Mouse (Mus musculus) megakaryocyte, adult 5-6 weeks (primary cell): Measurements from ENCODE around the gene Fgd2. TPM values are rescaled to one million over a fixed set of nuclear protein-coding genes. Genes with fewer than 3 reads are reported as not detected.
"Not testable (repeated sequence)": the region's sequence is repeated elsewhere in the genome, so short reads cannot be mapped to it uniquely, and the experiment has no call there.

Experiments used
- ATAC-seq: 2 replicates; pipeline ENCODE4 v1.8.0; 2016; ENCODE audit warnings: mild to moderate bottlenecking, inconsistent platforms; ENCODE audit not compliant: poor library complexity, severe bottlenecking
- total RNA-seq, 2 experiments: library from RNA; stranded (forward) in 1 of 2; stranded (reverse) in 1 of 2; fragments of 153-499, 151-499 nt in 1 of 2; fragments of 221-1000, 200-1000 nt in 1 of 2; gene quantifications; 2 replicates each; pipeline versions ENCODE4 v1.2.3 to v1.2.4; 2015 to 2017

Gene Fgd2
- total RNA-seq, 2 experiments from 2014 or later = 44.8 to 48.0 TPM

- peak; percentile 60 for ATAC-seq
Observed at GRCm38 (mm10) chr17:29361982-29362691, 1.4 kb downstream of the Fgd2 start.

- ATAC-seq = no peak
Observed at GRCm38 (mm10) chr17:29363109-29363508, 2.4 kb downstream of the Fgd2 start.

- ATAC-seq = no peak
Observed at GRCm38 (mm10) chr17:29365105-29365621, 4.4 kb downstream of the Fgd2 start.

- no peak for ATAC-seq
Observed at GRCm38 (mm10) chr17:29368726-29369125, 8.0 kb downstream of the Fgd2 start.

- ATAC-seq = peak; percentile 98
Observed at GRCm38 (mm10) chr17:29370984-29371723, 10.4 kb downstream of the Fgd2 start.

DNA sequence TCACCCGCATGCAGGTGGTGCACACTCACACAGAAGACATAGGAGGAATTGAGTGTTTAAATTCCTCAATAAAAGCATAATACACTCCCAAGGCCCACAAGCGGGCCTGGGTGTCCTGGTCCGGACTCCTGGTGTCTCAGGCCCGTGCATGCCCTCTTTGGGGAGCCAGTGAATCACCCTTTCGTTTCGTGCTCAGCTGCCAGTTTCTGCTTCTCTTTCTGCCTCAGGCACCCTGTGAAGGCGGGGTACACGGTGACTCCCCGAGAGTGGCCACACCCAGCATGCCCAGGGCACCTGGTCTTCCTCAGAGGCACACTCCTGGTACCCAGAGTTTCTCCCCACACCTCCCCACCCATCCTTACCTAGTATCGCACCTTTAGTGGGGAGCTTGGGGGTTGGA, 15.2 kb downstream of the Fgd2 start:
- no peak for ATAC-seq

GRCm38 (mm10) chr17:29378056-29378455, 17.3 kb downstream of the Fgd2 start:
- no peak for ATAC-seq

- ATAC-seq = no peak
Observed at GRCm38 (mm10) chr17:29380241-29380640, 19.5 kb downstream of the Fgd2 start.

DNA sequence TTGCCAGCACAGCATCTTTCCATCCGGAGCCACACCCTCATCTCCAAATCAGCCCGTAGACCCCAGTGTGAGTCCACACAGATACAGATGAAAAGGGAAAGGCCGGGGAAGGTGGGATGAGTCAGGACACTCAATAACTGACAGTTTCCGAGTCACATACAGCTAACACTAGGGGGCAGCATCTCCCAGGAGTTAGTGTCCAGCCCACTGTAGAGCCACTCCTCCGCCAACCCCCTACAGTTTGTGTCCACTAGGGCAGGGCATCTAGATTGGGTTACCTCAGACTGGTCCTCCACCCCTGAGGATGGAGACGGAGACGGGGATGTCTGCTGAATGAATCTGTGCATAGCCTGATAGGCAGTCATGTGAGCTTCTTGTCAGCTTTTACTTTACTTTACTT, 20.8 kb downstream of the Fgd2 start:
- ATAC-seq = peak; percentile 99

DNA sequence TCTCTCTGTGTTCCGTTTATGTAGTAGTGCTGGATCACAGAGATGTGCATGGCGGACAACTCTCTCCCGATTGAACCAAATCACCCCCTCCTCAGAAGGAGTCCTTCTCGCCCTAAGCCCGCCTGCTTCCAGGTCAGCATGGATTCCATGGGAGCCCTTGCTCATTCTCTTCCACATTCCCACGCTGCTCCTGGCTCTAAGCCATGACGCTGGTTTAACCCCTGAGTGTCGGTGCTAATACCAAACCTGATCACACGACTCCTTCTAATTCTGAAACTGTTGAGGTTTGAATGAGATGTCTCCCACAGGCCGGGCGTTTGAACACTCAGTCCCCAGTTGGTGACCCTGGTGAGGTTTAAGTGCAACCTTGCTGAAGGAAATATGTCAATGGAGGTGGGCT, 21.7 kb downstream of the Fgd2 start:
- no peak for ATAC-seq

- ATAC-seq = no peak
Observed at GRCm38 (mm10) chr17:29383923-29384322, 23.2 kb downstream of the Fgd2 start.

DNA sequence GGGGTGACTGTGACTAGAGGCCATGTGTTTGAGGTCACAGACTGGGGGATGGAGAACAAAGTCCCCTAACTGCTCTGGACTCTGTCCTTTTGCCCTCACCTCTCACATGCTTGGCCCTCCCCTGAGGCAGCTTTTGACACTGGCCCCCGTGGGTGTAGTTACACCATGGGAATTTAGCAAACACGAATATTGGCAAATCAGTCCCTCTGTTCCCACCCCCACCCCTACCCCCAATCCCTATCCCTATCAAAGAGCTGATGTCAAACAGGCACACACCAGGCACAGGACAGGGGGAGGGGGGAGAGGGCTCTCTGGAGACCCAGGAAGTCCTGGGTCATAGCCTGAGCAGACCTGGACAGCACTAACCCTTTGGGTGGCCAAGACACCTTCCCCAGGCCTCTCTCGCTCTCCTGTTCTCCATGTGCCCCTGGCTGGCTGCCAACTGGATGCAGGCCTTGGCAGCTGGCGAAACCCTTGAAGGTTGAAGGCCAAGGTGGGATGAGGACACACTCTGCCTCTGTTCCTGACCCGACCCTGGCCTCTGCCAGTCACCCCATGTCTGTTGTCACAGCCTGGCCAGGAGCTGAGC, 24.2 kb downstream of the Fgd2 start:
- ATAC-seq = no peak

GRCm38 (mm10) chr17:29385746-29386145, 25.0 kb downstream of the Fgd2 start:
- no peak for ATAC-seq

DNA sequence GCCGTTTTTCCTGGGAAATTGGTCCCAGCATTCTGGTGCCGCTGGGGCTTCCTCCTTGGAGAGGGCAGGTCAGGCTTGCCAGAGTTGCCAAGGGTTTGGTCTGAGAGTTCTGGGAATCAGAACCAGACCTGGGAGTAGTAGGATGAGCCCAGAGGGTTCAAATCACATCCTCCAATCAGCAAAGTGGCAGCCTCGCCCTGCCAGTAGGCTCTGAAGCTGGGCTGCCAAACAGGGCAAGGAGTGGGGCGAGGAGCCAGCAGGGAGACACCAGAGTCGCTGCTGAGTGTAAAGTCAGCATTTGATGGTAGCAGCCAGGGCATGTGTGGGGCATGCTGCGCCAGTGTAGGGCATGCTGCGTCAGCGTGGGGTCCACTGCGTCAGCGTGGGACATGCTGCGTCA, 28.3 kb downstream of the Fgd2 start:
- no peak for ATAC-seq

GRCm38 (mm10) chr17:29391280-29391679, 30.6 kb downstream of the Fgd2 start:
- no peak for ATAC-seq

DNA sequence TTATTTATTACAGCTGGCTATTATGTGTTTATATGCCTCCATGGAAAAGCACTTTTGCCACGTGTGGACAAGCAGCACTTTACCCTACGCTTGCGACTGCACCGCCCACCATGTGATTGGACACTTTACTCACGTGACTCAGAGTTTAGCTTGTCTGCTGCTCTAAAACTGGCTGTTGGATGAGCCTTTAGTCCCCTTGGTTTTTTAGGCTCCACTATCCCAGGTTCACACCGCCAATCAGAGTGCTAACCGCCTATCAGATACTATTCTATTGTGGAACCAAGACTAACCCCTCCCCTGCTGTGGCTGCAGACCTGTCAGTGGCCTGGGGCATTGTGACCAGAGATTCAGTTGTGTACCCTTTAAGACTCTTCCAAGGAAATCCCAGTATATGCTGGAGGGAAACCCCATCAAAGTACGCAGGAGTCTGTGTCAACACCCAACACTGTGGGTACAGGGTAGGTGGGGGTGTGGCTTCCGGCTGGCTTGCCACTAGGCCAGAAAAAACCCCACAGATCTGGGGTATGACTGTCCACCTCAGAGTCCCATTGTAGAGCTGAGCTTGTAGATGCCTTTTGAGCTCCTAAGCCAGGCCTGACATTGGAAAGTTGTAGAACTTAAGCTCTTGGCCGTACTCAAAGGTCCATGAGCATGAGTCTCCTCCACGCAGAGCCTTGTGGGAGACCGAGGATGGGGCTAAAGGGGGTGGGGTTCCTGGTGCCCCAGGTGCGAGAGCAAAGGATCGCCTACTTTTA, 32.8 kb downstream of the Fgd2 start:
- ATAC-seq = peak; percentile 16; the same call in 1 of the 2 replicates

GRCm38 (mm10) chr17:29394106-29394760, 33.5 kb downstream of the Fgd2 start:
- ATAC-seq = peak; percentile 33

GRCm38 (mm10) chr17:29394761-29395160, 34.0 kb downstream of the Fgd2 start:
- ATAC-seq = not testable (repeated sequence)

GRCm38 (mm10) chr17:29395381-29395780, 34.7 kb downstream of the Fgd2 start:
- peak; percentile 66 for ATAC-seq

GRCm38 (mm10) chr17:29396056-29396799, 35.5 kb downstream of the Fgd2 start:
- ATAC-seq = no peak
